Mouse (Mus musculus) MEL (cell line): ENCODE measurements around the gene Lrtm2.

Experiments
- CTCF ChIP-seq, 3 experiments: IDR thresholded peaks in 2 of 3; conservative IDR thresholded peaks in 1 of 3; 2 replicates each; pipeline ENCODE4 v1.5.1; 2011 to 2012; ENCODE audit warnings: low read length in 3 of 3, low read depth in 2 of 3, mild to moderate bottlenecking in 2 of 3, improper control_type of control experiment in 1 of 3, inconsistent platforms in 1 of 3, mixed read lengths in 1 of 3, moderate library complexity in 1 of 3; ENCODE audit not compliant: control insufficient read depth in 1 of 3, insufficient read depth in 1 of 3, poor library complexity in 1 of 3, severe bottlenecking in 1 of 3
- HCFC1 ChIP-seq: IDR thresholded peaks from 2 replicates; pipeline ENCODE4 v1.6.1; 2012; ENCODE audit warnings: low read depth, mild to moderate bottlenecking, inconsistent platforms, low read length, improper control_type of control experiment, moderate library complexity
- MYB ChIP-seq: IDR thresholded peaks from 2 replicates; pipeline ENCODE4 v1.6.1; 2011; ENCODE audit warnings: mild to moderate bottlenecking, low read depth, low read length, improper control_type of control experiment
- NRF1 ChIP-seq: IDR thresholded peaks from 2 replicates; pipeline ENCODE4 v1.6.1; 2014; ENCODE audit warnings: low read depth, mild to moderate bottlenecking, inconsistent platforms, low read length, improper control_type of control experiment, moderate library complexity; ENCODE audit not compliant: poor library complexity, insufficient read depth, severe bottlenecking
- POLR2AphosphoS2 ChIP-seq: IDR thresholded peaks from 2 replicates; pipeline ENCODE4 v1.6.1; 2011; ENCODE audit warnings: low read length, improper control_type of control experiment
- SMC3 ChIP-seq: IDR thresholded peaks from 2 replicates; pipeline ENCODE4 v1.6.1; 2011; ENCODE audit warnings: low read depth, low read length, improper control_type of control experiment
- TCF12 ChIP-seq: IDR thresholded peaks from 2 replicates; pipeline ENCODE4 v1.6.1; 2014; ENCODE audit warnings: low read depth, mild to moderate bottlenecking, inconsistent platforms, low read length, improper control_type of control experiment, moderate library complexity
- USF1 ChIP-seq: IDR thresholded peaks from 2 replicates; pipeline ENCODE4 v1.6.1; 2014; ENCODE audit warnings: low read depth, mild to moderate bottlenecking, inconsistent platforms, low read length, improper control_type of control experiment, moderate library complexity

DNA sequence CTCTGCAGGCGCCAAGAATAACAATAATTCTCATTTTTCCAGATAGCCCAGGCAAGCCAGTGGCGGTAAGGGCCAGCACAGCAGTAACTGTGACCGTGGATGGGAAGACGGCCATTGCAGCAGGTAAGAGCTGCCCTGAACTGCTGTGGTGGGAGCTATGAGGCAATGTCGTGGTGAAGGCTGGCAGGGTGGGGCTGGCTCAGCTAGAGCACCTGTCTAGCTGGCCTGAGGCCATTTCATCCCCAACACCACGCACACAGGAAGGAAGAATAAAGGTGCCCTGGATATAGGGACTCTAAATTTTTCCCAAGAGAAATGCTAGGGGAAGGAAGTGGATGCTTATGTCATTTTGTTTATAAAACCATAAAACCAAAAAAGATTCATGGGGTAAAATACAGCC is 18.2 kb downstream of the Lrtm2 start:
- TF ChIP-seq SMC3, result no peak
- no peak for TF ChIP-seq POLR2AphosphoS2
- no peak for TF ChIP-seq NRF1
- no peak for TF ChIP-seq USF1
- TF ChIP-seq TCF12, result no peak
- TF ChIP-seq CTCF (IDR thresholded peaks at IDR 0.05 in 2 of 3, conservative IDR thresholded peaks at IDR 0.05 in 1 of 3; ENCODE audit: control insufficient read depth in 1 of 3, insufficient read depth in 1 of 3, low read depth in 2 of 3, low read length in 3 of 3, poor library complexity in 1 of 3, severe bottlenecking in 1 of 3), result no peak
- TF ChIP-seq HCFC1, result no peak
- no peak for TF ChIP-seq MYB
